Mouse (Mus musculus): ENCODE data around the gene Lrrc23.
A peak's percentile ranks its signal among the peaks of the same experiment; 100 is the strongest.
"Not testable (repeated sequence)": the region's sequence is repeated elsewhere in the genome, so short reads cannot be mapped to it uniquely, and the experiment has no call there.

The Lrrc23 gene

GRCm38 (mm10) chr6:124779222-124779983 lies at the start of gene Lrrc23:
Lrrc23 (minus strand) TSS chr6:124779727.
- DNase-seq = peak in 1 of 2 experiments; percentile 49

- DNase-seq = peak; percentile 20 to 28
These were observed 48.6 kb upstream of the Lrrc23 start for GRCm38 (mm10) chr6:124828101-124828592.

GRCm38 (mm10) chr6:124822049-124822448 lies 42.5 kb upstream of the Lrrc23 start:
- DNase-seq = no peak

- no peak for DNase-seq
These were observed 41.4 kb upstream of the Lrrc23 start for GRCm38 (mm10) chr6:124820891-124821290.

GRCm38 (mm10) chr6:124817971-124818370 lies 38.4 kb upstream of the Lrrc23 start:
- no peak for DNase-seq

GRCm38 (mm10) chr6:124817563-124817962 lies 38.0 kb upstream of the Lrrc23 start:
- no peak for DNase-seq

- no peak for DNase-seq
These were observed 37.6 kb upstream of the Lrrc23 start for GRCm38 (mm10) chr6:124817125-124817524.

- no peak for DNase-seq
These were observed 37.1 kb upstream of the Lrrc23 start for GRCm38 (mm10) chr6:124816611-124817010.

GRCm38 (mm10) chr6:124814858-124815774 lies 35.6 kb upstream of the Lrrc23 start:
- no peak for DNase-seq

GRCm38 (mm10) chr6:124814448-124814847 lies 34.9 kb upstream of the Lrrc23 start:
- no peak for DNase-seq

- peak; percentile 80 to 86 for DNase-seq
These were observed 34.4 kb upstream of the Lrrc23 start, which contains the start of gene Tpi1 for GRCm38 (mm10) chr6:124813933-124814332. Tpi1 (minus strand) TSS chr6:124814296.

GRCm38 (mm10) chr6:124813496-124813895 lies 34.0 kb upstream of the Lrrc23 start:
- peak; percentile 40 to 55 for DNase-seq

GRCm38 (mm10) chr6:124812848-124813247 lies 33.3 kb upstream of the Lrrc23 start:
- DNase-seq = no peak

- no peak for DNase-seq
These were observed 32.4 kb upstream of the Lrrc23 start for GRCm38 (mm10) chr6:124811701-124812560.

GRCm38 (mm10) chr6:124811403-124811665 lies 31.8 kb upstream of the Lrrc23 start:
- no peak for DNase-seq

GRCm38 (mm10) chr6:124810566-124811402 lies 31.3 kb upstream of the Lrrc23 start:
- DNase-seq = not testable (repeated sequence)

GRCm38 (mm10) chr6:124809775-124810538 lies 30.4 kb upstream of the Lrrc23 start:
- DNase-seq = no peak

- peak; percentile 71 to 82 for DNase-seq
These were observed 29.7 kb upstream of the Lrrc23 start for GRCm38 (mm10) chr6:124809052-124809774.

- DNase-seq = peak; percentile 55 to 64
These were observed 29.0 kb upstream of the Lrrc23 start, which contains the start of gene Spsb2 for GRCm38 (mm10) chr6:124808358-124809012. Spsb2 (plus strand) TSS chr6:124808661.

GRCm38 (mm10) chr6:124807986-124808357 lies 28.4 kb upstream of the Lrrc23 start:
- DNase-seq = no peak

All from spleen, adult 18-20 months (tissue).